Comparison of ENCODE assay signal across 7 mouse cellular contexts in genomic region chr5:110106901-110107564, GRCm38 (mm10). TPM values are rescaled to one million over a fixed set of nuclear protein-coding genes. Genes with fewer than 3 reads are reported as not detected.
A peak's percentile ranks its signal among the peaks of the same experiment; 100 is the strongest.
DNase-seq lines count a peak whose midpoint lies in the region; ATAC-seq lines count a peak whose summit lies in the region.

No protein-coding gene starts in this region.

- no peak for DNase-seq in lung, adult 18-20 months
- DNase-seq in cerebellum, adult 9-11 months = peak; percentile 82
- DNase-seq in frontal cortex, postnatal 10 days (ENCODE audit: low spot score in 2 of 2) = peak; percentile 61 to 65
- peak; percentile 46 to 57 for DNase-seq in layer of hippocampus, adult 8-10 months (ENCODE audit: low spot score in 2 of 2)
- DNase-seq in midbrain, embryonic 11.5 days (ENCODE audit: low spot score, missing footprints) = no peak
- peak; percentile 18 for DNase-seq in thymus, postnatal 25 days

- ATAC-seq in lung, embryonic 16.5 days (ENCODE audit: low read depth) = no peak; the same call in 1 of the 2 replicates
- ATAC-seq in midbrain, embryonic 11.5 days (ENCODE audit: low FRiP score) = peak; percentile 22

- H3K9ac ChIP-seq in lung, embryonic 16.5 days (ENCODE audit: low read length) = peak overlapping the region; percentile 92
- peak overlapping the region; percentile 67 for H3K9ac ChIP-seq in midbrain, embryonic 11.5 days (ENCODE audit: low read length)

- peak overlapping the region; percentile 67 for H3K4me2 ChIP-seq in lung, embryonic 16.5 days (ENCODE audit: low read depth, low read length)
- H3K4me2 ChIP-seq in midbrain, embryonic 11.5 days = peak overlapping the region; percentile 84

- peak overlapping the region; percentile 99 for H3K27ac ChIP-seq in lung, embryonic 16.5 days (ENCODE audit: low read length)
- peak overlapping the region; percentile 86; the same call in 1 of the 2 replicates for H3K27ac ChIP-seq in midbrain, embryonic 11.5 days (ENCODE audit: low read depth, low read length)

- H3K36me3 ChIP-seq in lung, embryonic 16.5 days (ENCODE audit: control insufficient read depth, insufficient read depth, low read length) = peaks cover 37% of the 10 kb centered on the region
- peaks cover 26% of the 10 kb centered on the region; the same call in 1 of the 2 replicates for H3K36me3 ChIP-seq in midbrain, embryonic 11.5 days (ENCODE audit: control insufficient read depth, insufficient read depth, low read length)

- no peaks in the 10 kb centered on the region for H3K27me3 ChIP-seq in lung, embryonic 16.5 days (ENCODE audit: control insufficient read depth, insufficient read depth, low read depth, low read length)
- H3K27me3 ChIP-seq in midbrain, embryonic 11.5 days (ENCODE audit: control insufficient read depth, insufficient read depth, low read length) = no peaks in the 10 kb centered on the region

- H3K4me3 ChIP-seq in lung, embryonic 16.5 days (ENCODE audit: low read length) = peak overlapping the region; percentile 74
- H3K4me3 ChIP-seq in midbrain, embryonic 11.5 days (ENCODE audit: low read depth, low read length) = peak overlapping the region; percentile 64

- peaks cover 15% of the 10 kb centered on the region for H3K4me1 ChIP-seq in lung, embryonic 16.5 days (replicated peaks; ENCODE audit: control insufficient read depth, insufficient read depth, low read length)
- peaks cover 8% of the 10 kb centered on the region for H3K4me1 ChIP-seq in midbrain, embryonic 11.5 days (ENCODE audit: control insufficient read depth, insufficient read depth, low read length)

- peaks cover 7% of the 10 kb centered on the region; the same call in 1 of the 2 replicates for H3K9me3 ChIP-seq in lung, embryonic 16.5 days (ENCODE audit: control insufficient read depth, low read length)
- H3K9me3 ChIP-seq in midbrain, embryonic 11.5 days (ENCODE audit: control insufficient read depth, low read length) = no peaks in the 10 kb centered on the region

- 10% methylated on average over 40 of the region's 41 CpGs for WGBS in lung, embryonic 16.5 days
- 14% methylated on average over 41 of the region's 41 CpGs for WGBS in midbrain, embryonic 11.5 days

RNA-seq across cellular contexts. Expression of gene Gtpbp6, which starts 1.0 kb away (rescaled TPM):
- polyA plus RNA-seq in lung, embryonic 16.5 days (2015; fragmentation: Nextera tagmentation; extraction: Ambion mirVana) = 34.6 and 34.8 TPM in 2 replicates
- total RNA-seq in layer of hippocampus, adult 8-10 months (2022) = 10 to 100 TPM; 83.8 to 92.2 (median 89.3) TPM
- polyA plus RNA-seq in midbrain, embryonic 11.5 days (2014; fragmentation: Nextera tagmentation; extraction: Ambion mirVana) = 23.9 and 24.7 TPM in 2 replicates

RNA-seq across cellular contexts. Expression of gene Zfp605, which starts 2.9 kb away (rescaled TPM):
- 3.6 and 3.7 TPM in 2 replicates for polyA plus RNA-seq in lung, embryonic 16.5 days (2015; fragmentation: Nextera tagmentation; extraction: Ambion mirVana)
- 10 to 100 TPM; 14.4 to 18.4 (median 16.9) TPM for total RNA-seq in layer of hippocampus, adult 8-10 months (2022)
- 5.8 and 6.4 TPM in 2 replicates for polyA plus RNA-seq in midbrain, embryonic 11.5 days (2014; fragmentation: Nextera tagmentation; extraction: Ambion mirVana)

RNA-seq across cellular contexts. Expression of gene Plcxd1, which starts 7.3 kb away (rescaled TPM):
- polyA plus RNA-seq in lung, embryonic 16.5 days (2015; fragmentation: Nextera tagmentation; extraction: Ambion mirVana) = 3.0 and 3.9 TPM in 2 replicates
- 1 to 10 TPM; 4.7 to 7.2 (median 5.7) TPM for total RNA-seq in layer of hippocampus, adult 8-10 months (2022)
- polyA plus RNA-seq in midbrain, embryonic 11.5 days (2014; fragmentation: Nextera tagmentation; extraction: Ambion mirVana) = 0.28 and 0.41 TPM in 2 replicates

RNA-seq across cellular contexts. Expression of gene Gm35315, which starts 12.8 kb away (rescaled TPM):
- polyA plus RNA-seq in lung, embryonic 16.5 days (2015; fragmentation: Nextera tagmentation; extraction: Ambion mirVana) = 1.4 and 1.6 TPM in 2 replicates
- total RNA-seq in layer of hippocampus, adult 8-10 months (2022) = 1 to 10 TPM in 1 of 4 experiments, under 1 TPM in 3; 0.35 to 1.0 (median 0.68) TPM
- 0.46 and 0.74 TPM in 2 replicates for polyA plus RNA-seq in midbrain, embryonic 11.5 days (2014; fragmentation: Nextera tagmentation; extraction: Ambion mirVana)

RNA-seq across cellular contexts. Expression of gene Chfr, which starts 28.6 kb away (rescaled TPM):
- 41.0 and 43.4 TPM in 2 replicates for polyA plus RNA-seq in lung, embryonic 16.5 days (2015; fragmentation: Nextera tagmentation; extraction: Ambion mirVana)
- 10 to 100 TPM; 46.2 to 67.9 (median 48.7) TPM for total RNA-seq in layer of hippocampus, adult 8-10 months (2022)
- 74.2 and 84.5 TPM in 2 replicates for polyA plus RNA-seq in midbrain, embryonic 11.5 days (2014; fragmentation: Nextera tagmentation; extraction: Ambion mirVana)

Comparison
In these comparisons a context has a peak if more than half of its experiments do, and no peak if none do; other contexts are left out.
1. DNase-seq: peak in cerebellum, adult 9-11 months (single experiment), frontal cortex, postnatal 10 days (2 of 2), layer of hippocampus, adult 8-10 months (2 of 2) and thymus, postnatal 25 days (single experiment); none in lung, adult 18-20 months (0 of 2) and midbrain, embryonic 11.5 days (single experiment).